Mouse (Mus musculus) bone marrow macrophage, adult 2 months (primary cell): ENCODE data around the gene Sp2.

ENCODE experiments used
- CTCF ChIP-seq: IDR thresholded peaks from 2 replicates; pipeline ENCODE4 v1.5.1; 2012; ENCODE audit warnings: low read depth, mild to moderate bottlenecking, low read length, moderate library complexity
- POLR2A ChIP-seq: IDR thresholded peaks from 2 replicates; pipeline ENCODE4 v1.6.1; 2012; ENCODE audit warnings: mild to moderate bottlenecking, low read depth, low read length, borderline replicate concordance

DNA sequence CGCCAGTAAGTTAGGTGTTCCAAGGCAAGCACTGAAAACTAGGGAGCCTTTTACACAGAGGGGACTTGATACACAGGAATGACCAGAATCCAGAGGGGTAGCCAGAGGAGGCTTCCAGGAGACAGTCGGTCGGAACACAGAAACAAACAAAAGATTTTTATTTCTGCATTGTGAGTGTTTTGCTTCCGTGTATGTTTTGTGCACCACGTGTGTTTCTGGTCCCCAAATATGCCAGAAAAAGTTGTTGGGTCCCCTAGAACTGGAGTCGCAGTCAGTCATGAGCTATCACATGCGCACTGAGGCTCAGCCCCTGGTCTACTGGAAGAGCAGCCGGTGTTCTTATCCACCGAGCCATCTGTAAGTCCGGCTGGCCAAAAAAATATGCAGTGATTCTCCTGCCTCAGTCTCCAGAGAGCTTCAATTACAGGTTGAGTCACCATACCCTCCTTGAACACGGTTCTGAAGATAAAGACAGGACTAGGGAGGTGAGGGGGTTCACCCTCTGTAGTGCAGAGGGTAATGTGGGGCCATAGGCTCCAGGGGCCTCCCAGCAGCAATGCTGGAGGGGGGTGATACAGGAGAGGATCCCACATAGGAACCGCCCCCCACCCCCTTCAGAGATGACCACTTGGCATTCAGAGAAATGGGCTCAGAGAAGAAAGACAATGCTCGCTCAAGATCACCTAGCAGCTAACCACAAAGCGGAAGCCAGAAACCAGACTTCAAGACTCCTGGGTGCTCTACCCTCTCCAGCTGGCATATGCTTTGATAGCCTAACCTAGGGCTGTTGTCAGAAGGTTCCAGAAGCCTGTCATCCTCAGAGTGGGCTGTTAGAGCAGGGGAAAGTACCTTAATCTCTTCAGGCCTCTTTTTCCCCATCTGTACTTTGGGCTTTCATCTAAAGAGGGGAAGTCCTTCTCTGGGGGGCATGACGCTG, 13.3 kb upstream of the Sp2 start:
- TF ChIP-seq CTCF (no peak), POLR2A (no peak)
